Mouse (Mus musculus): ENCODE data around the gene Sirt5.

GRCm38 (mm10) chr13:43428436-43428835, 63.1 kb downstream of the Sirt5 start:
- TF ChIP-seq CTCF (IDR thresholded peaks at IDR 0.05; ENCODE audit: extremely low read depth, insufficient read length, insufficient replicate concordance, low read depth, low read length) (no peak), POLR2A (IDR thresholded peaks at IDR 0.05; ENCODE audit: low read depth, low read length) (no peak)
